Mouse (Mus musculus) monocyte, adult 2 months (primary cell): Measurements from ENCODE around the gene Chgb.

Experiments
- DNase-seq, 2 experiments: peaks; one replicate each; pipeline ENCODE4 v3.0.0; 2022; ENCODE audit warnings: low spot score in 2 of 2, low read depth in 1 of 2

The Chgb gene

DNA sequence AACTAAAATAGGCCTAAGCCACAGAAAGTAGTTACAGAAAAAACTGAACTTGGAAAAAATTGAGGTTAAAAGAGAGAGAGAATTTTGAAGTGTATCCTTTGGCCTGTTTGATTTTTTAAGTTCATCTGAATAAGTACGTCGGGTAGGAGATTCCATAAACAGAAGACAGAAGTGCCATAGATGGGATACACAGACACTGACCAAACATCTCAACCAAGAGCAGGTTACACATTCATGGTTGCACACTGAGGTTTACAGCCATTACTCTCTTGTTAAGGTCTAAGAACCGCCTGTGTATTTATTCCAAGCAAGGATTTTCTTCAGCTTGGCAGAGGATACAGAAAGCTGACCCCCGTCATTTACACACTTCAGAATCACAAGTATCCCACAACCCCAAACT, at the start of gene Chgb:
Gene Chgb, plus strand, starts transcription at position 301 of the 400 bp plus-strand sequence.
- DNase-seq: no peak

DNA sequence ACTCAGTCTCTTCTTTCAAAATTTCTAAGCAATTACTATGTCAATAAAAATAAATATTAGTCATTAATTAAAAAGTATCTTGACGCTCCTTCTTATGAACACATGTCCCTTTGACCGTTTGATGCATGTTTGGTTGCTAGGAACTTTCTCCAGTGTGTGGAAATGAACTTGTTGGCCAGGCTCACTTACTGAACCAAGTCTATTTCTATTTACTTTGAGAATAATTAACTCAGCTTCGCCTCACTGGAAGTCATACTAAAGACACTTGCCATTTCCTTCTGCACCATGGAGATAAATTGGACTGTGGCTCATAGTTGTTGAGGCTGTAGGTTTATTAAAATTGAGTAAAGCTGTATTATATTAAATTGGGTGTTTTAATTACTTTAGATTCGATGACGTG, 48.1 kb upstream of the Chgb start:
- DNase-seq: no peak

DNA sequence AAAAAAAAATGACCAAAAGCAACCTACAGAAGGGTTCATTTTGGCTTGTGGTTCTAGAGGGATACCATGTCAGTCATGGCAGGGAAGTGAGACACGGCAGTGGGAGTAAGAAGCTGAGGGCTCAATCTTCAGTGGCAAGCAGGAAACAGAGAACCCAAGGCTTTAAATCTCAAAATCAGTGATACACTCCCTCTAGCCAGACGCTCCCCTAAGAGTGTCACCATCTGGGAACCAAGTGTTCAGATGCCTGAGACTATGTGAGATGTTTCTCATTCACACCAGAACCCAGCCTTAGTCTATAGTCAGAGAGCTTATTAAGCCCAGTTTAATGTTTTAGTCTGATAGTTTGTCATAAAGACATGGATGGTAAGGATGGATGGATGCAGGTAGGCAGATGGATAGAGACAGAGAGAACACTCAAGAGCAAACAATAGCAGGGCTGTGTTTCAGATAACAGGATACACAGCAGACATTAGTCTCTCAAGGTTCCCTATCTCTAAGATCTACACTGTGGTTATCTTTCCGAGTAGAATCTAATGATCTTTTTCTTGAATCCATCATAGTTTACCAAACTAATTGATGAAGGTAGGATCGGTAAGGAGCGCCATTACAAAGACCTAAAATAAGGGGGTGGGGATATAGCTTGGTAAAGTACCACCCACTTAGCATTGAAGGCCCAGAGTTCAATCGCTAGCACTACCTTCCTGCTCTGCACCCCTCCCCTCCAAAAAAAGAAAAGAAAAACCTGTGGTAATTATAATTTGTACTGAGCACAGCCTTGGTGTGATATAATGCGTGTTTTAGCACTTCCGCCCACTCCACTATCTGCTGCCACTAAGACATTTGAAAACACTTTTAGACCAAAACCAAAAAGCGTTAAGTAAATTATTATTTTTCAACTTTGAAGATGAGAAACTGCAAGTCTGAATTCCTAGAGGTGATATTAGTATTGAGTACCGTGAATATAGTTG, 47.2 kb upstream of the Chgb start:
- no peak for DNase-seq

DNA sequence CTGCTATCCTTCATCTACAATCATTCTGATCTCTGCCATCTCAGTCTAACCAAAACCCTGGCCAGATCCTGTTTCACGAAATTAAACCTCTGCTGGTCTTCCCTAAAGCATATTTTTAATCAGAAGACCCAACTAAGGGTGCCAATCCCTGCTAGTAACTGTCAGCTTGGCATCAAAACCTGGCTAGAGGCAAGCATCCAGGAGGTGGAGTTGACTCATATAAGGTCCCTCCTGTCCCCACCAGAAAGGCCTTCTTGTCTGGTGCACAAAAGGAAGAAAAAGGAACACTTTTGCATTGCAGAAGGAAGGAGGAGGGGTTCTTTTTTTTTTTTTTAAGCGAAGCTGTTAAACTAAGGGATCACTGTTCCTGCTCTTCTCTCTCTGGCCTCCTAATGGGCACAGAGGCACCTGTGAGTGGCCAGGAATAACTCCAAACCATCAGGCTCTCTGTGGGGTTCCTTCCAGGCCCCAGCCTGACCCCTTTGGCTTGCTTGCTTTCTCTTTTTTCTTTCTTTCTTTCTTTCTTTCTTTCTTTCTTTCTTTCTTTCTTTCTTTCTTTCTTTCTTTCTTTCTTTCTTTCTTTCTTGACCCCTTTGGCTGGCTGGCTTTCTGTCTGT, 42.2 kb upstream of the Chgb start:
- DNase-seq: no peak

DNA sequence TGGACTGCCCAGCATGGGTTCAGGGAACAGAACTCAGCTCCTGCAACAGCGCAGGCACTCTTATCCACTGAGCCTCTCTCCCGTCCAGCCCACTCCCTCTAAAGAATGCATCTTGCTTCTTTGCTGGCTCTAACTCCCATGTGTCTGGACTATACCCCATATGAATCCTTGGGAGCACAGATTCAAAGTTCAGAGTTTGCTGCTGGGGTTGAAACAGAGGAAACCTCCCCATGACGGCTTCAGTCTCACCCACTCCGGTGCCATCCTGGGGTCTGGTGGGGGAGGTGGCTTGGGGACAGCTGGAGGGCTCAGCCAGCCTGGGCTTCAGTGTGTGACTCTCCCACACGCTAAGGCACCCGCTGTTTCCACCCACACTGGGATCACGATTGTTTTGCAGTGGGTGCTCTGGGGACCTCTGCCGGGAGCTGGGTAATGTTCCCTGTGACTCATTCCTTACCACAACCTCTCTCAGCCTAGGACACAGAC, 39.2 kb upstream of the Chgb start:
- DNase-seq: no peak

DNA sequence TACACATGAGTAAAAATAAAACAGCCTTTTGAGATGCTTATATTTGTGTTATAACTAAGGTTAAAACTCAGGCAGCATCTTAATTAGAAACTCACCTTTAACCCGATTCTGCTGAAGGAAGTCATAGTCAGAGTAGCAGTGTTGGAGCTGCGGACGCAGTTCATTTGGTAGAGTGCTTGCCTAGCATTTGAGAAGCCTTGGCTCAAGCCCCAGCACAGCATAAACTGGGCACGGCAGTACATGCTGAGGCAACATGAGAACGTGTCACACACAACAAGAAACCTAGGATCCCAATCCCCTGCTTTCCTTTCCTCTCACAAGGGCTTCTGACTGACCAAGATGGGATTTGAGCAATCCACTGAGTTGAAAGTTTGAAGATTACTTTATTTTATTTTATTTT, 36.2 kb upstream of the Chgb start:
- no peak for DNase-seq

DNA sequence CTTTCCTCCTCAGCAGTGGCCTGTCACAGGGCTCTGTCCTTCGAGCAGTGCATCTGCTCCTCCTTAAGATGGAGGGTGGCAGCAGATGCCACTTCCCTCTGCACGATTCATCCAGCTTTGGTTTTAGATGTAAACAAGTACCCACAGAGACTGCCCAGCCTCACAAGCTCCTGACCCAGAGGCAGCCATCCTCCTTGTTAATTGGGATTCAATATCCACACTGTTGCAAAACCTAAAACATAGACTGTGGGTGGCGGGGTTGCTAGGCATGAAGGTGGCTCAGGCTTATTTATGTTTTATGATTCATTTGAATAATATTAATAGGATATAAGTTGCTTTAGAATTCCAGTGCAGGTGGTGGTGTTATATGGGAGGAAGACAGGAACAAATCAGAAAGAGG, 35.0 kb upstream of the Chgb start:
- DNase-seq: no peak

DNA sequence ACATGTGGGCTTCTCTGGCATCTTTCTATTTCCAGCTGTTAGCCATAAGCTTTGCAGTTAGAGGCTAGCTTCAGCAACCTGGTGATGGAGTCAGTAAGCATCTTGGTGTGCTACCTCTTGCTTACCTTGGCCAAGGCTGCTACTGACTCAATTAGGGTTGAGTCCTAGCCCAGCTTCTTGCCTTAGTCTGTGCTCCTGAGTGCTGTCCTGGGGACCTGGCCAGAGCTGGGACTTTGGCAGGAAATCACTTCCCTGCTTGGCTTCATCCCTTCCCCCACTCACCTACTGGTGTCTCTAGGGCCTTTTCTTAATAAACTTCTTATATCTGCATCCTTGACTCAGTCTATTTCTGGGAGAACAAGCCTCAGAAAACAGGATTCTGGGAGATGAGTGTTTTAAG, 30.4 kb upstream of the Chgb start:
- no peak for DNase-seq

DNA sequence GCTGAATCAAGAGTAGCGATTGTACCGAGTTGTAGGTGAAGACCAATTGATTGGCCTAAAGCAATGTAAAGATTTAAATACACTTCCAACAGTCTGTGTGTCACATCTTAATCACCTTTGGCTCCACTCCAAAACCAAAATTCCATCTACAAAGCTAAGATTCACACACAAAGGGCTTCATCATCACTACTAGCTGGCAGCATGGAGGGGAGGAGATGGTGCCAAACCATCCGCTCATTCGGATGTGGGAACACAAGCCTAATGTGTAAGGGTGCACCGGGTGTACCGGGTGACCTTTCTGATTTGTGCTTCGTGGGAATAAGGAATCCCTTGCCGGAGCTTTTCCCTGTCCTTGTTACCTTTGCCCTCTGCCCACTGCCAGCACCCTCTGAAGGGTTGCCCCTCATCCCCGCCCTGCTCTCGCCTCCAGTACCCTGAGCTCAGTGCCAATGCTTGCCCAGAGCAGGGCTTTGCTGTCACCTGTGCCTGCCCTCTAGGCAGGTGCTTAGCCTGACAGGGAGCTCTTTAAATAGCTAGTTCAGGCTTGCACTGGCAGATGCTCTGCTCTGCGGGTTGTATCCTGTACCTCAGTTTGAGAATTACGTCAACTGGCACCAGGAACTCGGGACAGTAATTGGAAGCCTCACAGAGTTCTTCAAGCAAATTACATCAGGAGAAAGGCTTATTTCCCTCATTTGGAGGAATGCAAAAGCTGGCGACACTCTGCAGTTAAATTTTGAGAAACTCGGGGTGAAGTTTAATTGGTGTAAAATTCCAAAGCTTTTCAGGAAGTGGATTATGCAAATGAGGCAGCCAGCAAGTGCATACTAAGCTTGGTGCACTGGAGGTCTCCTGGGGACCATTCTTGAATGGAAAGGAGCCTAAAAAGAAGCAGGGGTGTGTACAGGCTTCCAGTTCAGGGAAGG, 29.7 kb upstream of the Chgb start:
- no peak for DNase-seq

DNA sequence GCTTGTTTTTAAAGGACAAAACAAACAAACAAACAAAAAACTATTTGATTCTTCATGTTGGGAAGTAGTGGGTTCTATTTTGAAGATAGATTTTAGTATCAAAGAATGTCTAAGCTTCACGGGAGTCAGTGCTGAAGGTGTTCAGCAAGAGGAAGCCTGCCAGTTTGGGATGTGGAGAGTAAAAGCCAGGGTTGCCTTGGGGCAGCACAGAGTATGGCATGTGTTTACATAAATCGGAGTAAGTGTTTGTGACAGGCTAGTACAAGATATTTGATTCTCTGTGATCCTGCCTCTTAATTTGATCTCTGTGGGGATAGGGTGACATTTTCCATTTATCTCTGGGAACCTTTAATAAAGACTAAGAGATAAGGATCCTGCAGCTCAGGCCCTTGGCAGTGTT, 28.7 kb upstream of the Chgb start:
- no peak for DNase-seq

DNA sequence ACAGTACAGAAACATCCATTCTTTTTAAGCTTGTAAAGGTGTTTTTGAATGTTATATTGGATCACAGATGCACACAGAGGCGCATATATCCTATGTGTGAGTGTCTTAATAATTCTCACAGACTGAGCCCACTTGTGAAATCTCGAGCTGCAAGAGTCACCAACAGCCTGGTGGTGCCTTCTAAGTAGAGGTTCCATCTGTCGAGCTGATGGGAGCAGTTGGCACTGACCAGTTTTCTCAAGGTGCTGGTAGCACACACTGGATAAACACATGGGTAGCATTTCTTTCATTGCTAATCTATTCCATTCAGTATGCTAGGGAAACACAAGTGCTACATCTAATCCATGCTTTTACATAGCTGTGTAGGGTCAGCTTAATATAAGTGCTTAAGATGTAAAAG, 27.9 kb upstream of the Chgb start:
- no peak for DNase-seq

DNA sequence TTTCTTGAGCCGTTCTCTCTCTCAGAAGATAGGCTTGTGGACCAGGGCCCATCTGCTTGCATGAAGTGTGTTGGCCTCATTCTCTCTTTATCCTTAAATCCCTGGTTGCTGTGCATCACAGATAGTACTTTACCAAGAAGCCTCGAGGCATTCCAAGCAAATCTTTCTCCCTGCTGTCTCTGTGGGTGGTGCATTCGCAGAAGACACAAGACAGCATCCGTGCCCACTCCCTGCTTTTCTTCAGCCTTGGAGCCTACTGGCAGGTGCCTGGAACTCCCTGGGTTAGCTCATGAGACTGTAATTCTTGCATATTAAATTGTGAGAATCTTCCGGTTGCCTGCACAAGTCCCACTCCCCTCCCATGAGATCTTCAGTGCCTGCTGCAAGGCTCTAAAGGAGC, 23.2 kb upstream of the Chgb start:
- no peak for DNase-seq

DNA sequence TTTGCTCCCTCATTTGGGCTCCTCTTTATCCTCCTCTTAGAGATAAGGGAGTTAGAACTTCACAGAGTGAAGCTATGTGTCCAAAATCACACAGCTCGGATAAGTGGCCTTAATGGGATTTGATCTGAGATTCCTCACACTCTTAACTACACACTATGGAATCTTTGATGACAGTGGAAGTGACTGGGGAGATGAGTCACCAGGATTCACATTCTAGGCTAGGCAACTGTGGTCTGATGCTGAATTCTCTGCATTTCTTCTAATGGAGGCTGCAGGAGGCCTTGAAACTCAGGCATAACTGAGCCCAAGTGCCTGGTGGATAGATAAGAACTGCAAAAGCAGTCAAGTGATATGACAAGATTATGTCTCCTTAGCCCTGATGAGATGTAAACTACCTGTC, 10.3 kb upstream of the Chgb start:
- DNase-seq: no peak

DNA sequence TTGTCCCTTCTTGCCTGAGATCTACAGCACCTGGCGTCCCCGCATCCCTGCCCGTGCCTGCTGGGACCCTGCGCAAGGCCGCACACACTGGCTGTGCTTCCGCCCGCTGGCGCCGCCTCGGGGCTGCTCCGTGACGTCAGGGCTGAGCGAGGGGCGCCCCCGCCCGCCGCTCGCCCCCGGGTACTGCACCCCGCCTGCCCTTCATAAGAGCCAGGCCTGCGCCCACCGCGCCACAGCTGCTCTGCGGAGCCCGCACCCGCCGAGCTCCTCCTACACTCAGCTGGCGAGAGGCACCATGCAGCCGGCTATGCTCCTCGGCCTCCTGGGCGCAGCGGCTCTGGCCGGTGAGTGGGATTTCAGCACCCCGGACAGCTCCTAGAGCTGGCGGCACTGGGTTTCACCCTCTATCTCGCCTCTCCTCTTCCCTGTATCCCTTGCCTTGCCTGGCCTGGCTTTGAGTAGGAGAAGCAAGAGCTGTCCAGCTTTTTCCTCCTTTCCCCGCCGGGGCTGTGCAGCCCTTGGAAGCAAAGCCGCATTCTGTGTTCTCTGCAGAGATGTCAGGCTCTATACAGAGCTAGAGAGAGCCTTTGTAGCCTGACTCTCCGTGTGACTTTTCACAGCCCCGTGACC, 476 bp downstream of the Chgb start:
- DNase-seq: peak; percentile 6 to 17

DNA sequence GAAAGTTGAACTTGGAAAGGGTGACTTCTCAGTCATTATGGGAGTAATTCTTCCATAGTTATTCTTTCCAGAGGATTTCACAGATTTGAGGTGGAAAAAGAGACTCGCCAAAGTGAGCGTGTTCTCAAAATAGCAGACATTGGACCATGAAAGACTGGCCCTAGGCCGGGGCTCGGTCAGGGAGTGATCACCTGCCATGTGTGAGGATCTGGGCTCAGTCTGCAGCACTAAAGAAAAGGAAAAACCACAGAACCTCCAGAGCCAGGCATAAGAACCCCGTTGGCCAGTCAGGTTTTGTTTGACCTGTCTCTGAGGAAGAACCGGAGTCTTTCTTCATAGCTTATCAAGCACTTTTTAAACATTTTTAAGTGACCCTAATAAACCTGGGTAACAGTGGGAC, 3.0 kb downstream of the Chgb start:
- no peak for DNase-seq

DNA sequence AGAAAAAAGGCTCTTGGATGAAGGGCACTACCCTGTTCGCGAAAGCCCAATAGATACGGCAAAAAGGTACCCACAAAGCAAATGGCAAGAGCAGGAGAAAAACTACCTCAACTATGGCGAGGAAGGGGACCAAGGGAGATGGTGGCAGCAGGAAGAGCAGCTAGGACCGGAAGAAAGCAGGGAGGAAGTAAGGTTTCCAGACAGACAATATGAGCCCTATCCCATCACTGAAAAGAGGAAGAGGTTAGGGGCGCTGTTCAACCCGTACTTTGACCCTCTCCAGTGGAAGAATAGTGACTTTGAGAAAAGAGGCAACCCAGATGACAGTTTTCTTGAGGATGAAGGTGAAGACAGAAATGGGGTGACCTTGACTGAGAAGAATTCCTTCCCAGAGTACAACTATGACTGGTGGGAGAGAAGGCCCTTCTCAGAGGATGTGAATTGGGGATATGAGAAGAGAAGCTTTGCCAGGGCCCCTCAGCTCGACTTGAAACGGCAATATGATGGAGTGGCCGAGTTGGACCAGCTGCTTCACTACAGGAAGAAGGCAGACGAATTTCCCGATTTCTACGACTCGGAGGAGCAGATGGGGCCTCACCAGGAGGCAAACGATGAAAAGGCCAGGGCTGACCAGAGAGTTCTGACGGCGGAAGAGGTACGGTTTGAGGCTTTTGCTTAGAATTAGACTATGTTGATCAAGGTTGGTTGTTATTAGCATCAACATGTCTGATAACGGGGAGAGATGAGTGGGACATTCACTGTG, 12.5 kb downstream of the Chgb start:
- DNase-seq: no peak

DNA sequence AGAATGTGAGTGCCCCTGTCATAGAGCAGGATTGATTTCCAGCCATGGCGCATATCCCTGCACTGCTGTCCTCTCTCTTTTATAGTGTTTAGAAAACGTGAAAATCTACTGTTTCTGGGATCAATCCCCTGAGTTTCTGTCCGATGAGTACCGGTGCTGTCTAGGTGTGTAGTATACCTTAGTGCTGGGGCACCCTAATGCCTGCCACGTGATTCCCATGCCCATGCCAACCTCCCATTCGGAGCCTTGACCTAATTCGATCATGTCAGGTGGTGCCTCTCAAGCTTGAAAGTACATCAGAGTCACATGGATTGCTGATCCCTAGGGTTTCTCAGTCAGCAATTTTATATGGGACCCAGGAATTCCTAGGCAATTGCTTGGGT, 13.1 kb downstream of the Chgb start:
- no peak for DNase-seq

DNA sequence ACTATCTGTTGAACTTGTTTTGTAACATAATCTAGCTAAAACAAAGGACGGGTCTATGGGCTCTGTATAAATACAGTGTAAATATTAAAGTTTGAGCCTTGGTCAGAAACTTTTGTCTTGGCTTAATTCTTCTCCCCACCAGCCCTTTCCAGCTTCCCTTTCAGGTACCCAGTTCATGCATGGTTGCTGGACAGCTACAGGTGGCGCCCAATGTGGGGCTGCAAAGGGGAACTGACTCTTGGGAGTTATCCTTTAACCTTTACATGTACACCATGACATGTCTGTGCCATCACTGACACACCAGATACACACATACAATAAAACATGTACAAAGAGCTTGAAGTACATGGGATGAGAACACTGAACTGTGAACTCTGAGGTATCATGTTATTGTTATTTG, 21.9 kb downstream of the Chgb start:
- no peak for DNase-seq

DNA sequence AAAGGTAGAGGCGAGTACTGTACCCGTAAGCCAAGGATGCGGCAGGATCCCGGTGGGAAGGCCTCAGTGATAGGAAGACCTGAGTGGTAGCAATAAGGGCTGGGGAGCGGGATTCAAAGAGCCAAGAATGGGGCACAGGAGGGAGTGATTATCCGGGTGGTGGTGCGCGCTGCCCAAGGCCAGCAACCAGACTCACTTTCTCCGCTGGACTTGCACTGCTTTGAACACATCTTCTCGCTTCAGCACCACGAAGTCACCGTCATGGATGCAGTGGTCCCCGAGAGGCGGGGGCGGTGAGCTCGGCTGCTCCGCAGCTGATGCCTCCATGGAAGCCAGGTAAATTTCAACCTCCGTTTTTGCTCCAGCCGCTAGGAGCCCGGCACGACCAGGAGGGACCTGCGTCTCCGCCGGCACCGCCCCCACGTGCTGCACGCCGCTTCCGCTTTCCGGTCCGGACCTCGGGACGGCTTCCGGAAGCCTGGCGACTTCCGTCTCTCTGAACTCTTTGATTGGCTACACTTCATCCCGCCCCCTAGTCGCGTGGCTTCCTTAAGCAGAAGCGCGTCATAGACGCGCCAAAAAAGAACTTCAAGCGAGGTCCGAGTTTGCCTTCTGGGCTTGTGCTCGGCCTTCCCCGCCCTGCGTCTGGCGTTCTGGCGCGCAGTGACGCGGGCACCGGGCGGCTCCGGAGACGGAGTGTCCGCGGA, 34.7 kb downstream of the Chgb start, which contains the start of the genes Trmt6 and Mcm8:
Gene Trmt6, minus strand, starts transcription at position 448 of the 707 bp plus-strand sequence.
Gene Mcm8, plus strand, starts transcription at position 534 of the 707 bp plus-strand sequence.
- DNase-seq: peak; percentile 71 to 81
